Comparison of ENCODE assay signal across 8 mouse cellular contexts in genomic region chr8:113664544-113664943, GRCm38 (mm10). TPM values are rescaled to one million over a fixed set of nuclear protein-coding genes. Genes with fewer than 3 reads are reported as not detected.
A peak's percentile ranks its signal among the peaks of the same experiment; 100 is the strongest.
DNase-seq lines count a peak whose midpoint lies in the region; ATAC-seq and TF ChIP-seq lines count a peak whose summit lies in the region.

No protein-coding gene starts in this region.

- no peak overlapping the region for H3K4me3 ChIP-seq in limb, embryonic 10.5 days
- H3K4me3 ChIP-seq in midbrain, postnatal 0 days (ENCODE audit: low read depth, low read length): no peak overlapping the region
- H3K4me3 ChIP-seq in stomach, embryonic 14.5 days (ENCODE audit: low read depth, low read length): no peak overlapping the region

- H3K4me2 ChIP-seq in midbrain, postnatal 0 days (ENCODE audit: low read depth, low read length, poor library complexity, severe bottlenecking): no peak overlapping the region
- no peak overlapping the region for H3K4me2 ChIP-seq in stomach, embryonic 14.5 days (replicated peaks; ENCODE audit: low read depth, low read length)

- DNase-seq in 3134 (ENCODE audit: extremely low read depth, insufficient read length, low spot score): peak; percentile 54
- peak; percentile 82 for DNase-seq in adrenal gland, adult 2 months
- DNase-seq in embryo, embryonic 9.5 days (ENCODE audit: extremely low spot score): peak; percentile 87
- peak; percentile 74 to 84 for DNase-seq in heart, adult 18-20 months
- DNase-seq in kidney, adult 8-10 months: peak; percentile 63 to 85
- DNase-seq in limb, embryonic 10.5 days (ENCODE audit: low spot score): peak; percentile 84
- DNase-seq in midbrain, postnatal 0 days (ENCODE audit: low spot score): peak; percentile 95

- no peaks in the 10 kb centered on the region for H3K36me3 ChIP-seq in limb, embryonic 10.5 days
- no peaks in the 10 kb centered on the region for H3K36me3 ChIP-seq in midbrain, postnatal 0 days (ENCODE audit: insufficient read depth, low read length)
- no peaks in the 10 kb centered on the region for H3K36me3 ChIP-seq in stomach, embryonic 14.5 days (ENCODE audit: control insufficient read depth, insufficient read depth, low read length)

- H3K9ac ChIP-seq in midbrain, postnatal 0 days (replicated peaks; ENCODE audit: low read length, poor library complexity, severe bottlenecking): no peak overlapping the region
- H3K9ac ChIP-seq in stomach, embryonic 14.5 days (replicated peaks; ENCODE audit: low read depth, low read length): no peak overlapping the region

- 5% methylated on average over 2 of the region's 2 CpGs for WGBS in limb, embryonic 10.5 days
- WGBS in midbrain, postnatal 0 days: 8% methylated on average over 2 of the region's 2 CpGs
- WGBS in stomach, embryonic 14.5 days: 9% methylated on average over 2 of the region's 2 CpGs

- peaks cover 16% of the 10 kb centered on the region for H3K4me1 ChIP-seq in limb, embryonic 10.5 days
- no peaks in the 10 kb centered on the region for H3K4me1 ChIP-seq in midbrain, postnatal 0 days (ENCODE audit: insufficient read depth, low read length)
- 0 out of 2 replicates have a peak, but pooled peaks cover 2% of the 10 kb centered on the region for H3K4me1 ChIP-seq in stomach, embryonic 14.5 days (ENCODE audit: control insufficient read depth, insufficient read depth, low read length)

- H3K9me3 ChIP-seq in limb, embryonic 10.5 days (replicated peaks): no peaks in the 10 kb centered on the region
- H3K9me3 ChIP-seq in midbrain, postnatal 0 days (ENCODE audit: low read length): no peaks in the 10 kb centered on the region
- no peaks in the 10 kb centered on the region for H3K9me3 ChIP-seq in stomach, embryonic 14.5 days (ENCODE audit: control insufficient read depth, low read depth, low read length)

- peak; percentile 100 for TF ChIP-seq CTCF in midbrain, postnatal 0 days (IDR thresholded peaks at IDR 0.05)

- H3K27ac ChIP-seq in limb, embryonic 10.5 days: no peak overlapping the region
- no peak overlapping the region for H3K27ac ChIP-seq in midbrain, postnatal 0 days (ENCODE audit: low read depth, low read length)
- H3K27ac ChIP-seq in stomach, embryonic 14.5 days (ENCODE audit: low read length): no peak overlapping the region

- ATAC-seq in midbrain, postnatal 0 days (ENCODE audit: low FRiP score): peak; percentile 87
- ATAC-seq in stomach, embryonic 14.5 days (ENCODE audit: insufficient number of reproducible peaks, insufficient read depth, low FRiP score, low read depth): peak; percentile 63; the same call in 1 of the 2 replicates

- peaks cover 34% of the 10 kb centered on the region; the same call in 1 of the 2 replicates for H3K27me3 ChIP-seq in limb, embryonic 10.5 days (ENCODE audit: low read depth, poor library complexity, severe bottlenecking)
- H3K27me3 ChIP-seq in midbrain, postnatal 0 days (ENCODE audit: insufficient read depth, low read length): no peaks in the 10 kb centered on the region
- no peaks in the 10 kb centered on the region for H3K27me3 ChIP-seq in stomach, embryonic 14.5 days (ENCODE audit: control insufficient read depth, insufficient read depth, low read length)

RNA-seq across cellular contexts. Expression of gene Syce1l, which starts 21.5 kb away (rescaled TPM):
- not detected for total RNA-seq in adrenal gland, adult 2 months (2021)
- polyA plus RNA-seq in adrenal gland, adult 2 months (2012; rRNA removed): not detected in 2 replicates
- not detected for total RNA-seq in heart, adult 18-20 months (2021)
- polyA plus RNA-seq in limb, embryonic 10.5 days (2016; fragmentation: Nextera tagmentation; extraction: Ambion mirVana): not detected in 2 replicates
- not detected in 2 replicates for total RNA-seq in midbrain, postnatal 0 days (2014; rRNA removed)
- 0.31 and 0.65 TPM in 2 replicates for polyA plus RNA-seq in midbrain, postnatal 0 days (2015; fragmentation: Nextera tagmentation; extraction: Ambion mirVana)
- polyA plus RNA-seq in stomach, embryonic 14.5 days (2014; fragmentation: Nextera tagmentation; extraction: Ambion mirVana): not detected in 2 replicates

RNA-seq across cellular contexts. Expression of gene Mon1b, which starts 29.2 kb away (rescaled TPM):
- 10 to 100 TPM; 19.7 to 20.1 TPM for total RNA-seq in adrenal gland, adult 2 months (2021)
- 8.3 and 15.3 TPM in 2 replicates for polyA plus RNA-seq in adrenal gland, adult 2 months (2012; rRNA removed)
- 1 to 10 TPM; 6.0 to 6.7 TPM for total RNA-seq in heart, adult 18-20 months (2021)
- 7.4 and 7.7 TPM in 2 replicates for polyA plus RNA-seq in limb, embryonic 10.5 days (2016; fragmentation: Nextera tagmentation; extraction: Ambion mirVana)
- 24.5 and 26.8 TPM in 2 replicates for total RNA-seq in midbrain, postnatal 0 days (2014; rRNA removed)
- polyA plus RNA-seq in midbrain, postnatal 0 days (2015; fragmentation: Nextera tagmentation; extraction: Ambion mirVana): 9.6 TPM in 2 replicates
- polyA plus RNA-seq in stomach, embryonic 14.5 days (2014; fragmentation: Nextera tagmentation; extraction: Ambion mirVana): 8.0 and 9.7 TPM in 2 replicates
